Mouse (Mus musculus): ENCODE data around the gene Spats2l. TPM values are rescaled to one million over a fixed set of nuclear protein-coding genes. Genes with fewer than 3 reads are reported as not detected.

Gene Spats2l
- total and polyA plus RNA-seq, 3 experiments = 0.09 to 0.77 (median 0.34) TPM

- Histone ChIP-seq H3K4me3 (replicated peaks in 1 of 3; ENCODE audit: low read depth in 2 of 3, low read length in 2 of 3, poor library complexity in 1 of 3) (no peak overlapping the region), H3K36me3 (replicated peaks in 1 of 2; ENCODE audit: control insufficient read depth in 1 of 2, insufficient read depth in 1 of 2, low read length in 1 of 2) (no peaks in the 10 kb centered on the region), H3K27ac (ENCODE audit: insufficient read depth, low read depth) (no peak overlapping the region), H3K9ac (ENCODE audit: insufficient read depth, low read depth) (no peak overlapping the region), H3K4me2 (ENCODE audit: insufficient read depth, low read depth, poor library complexity, severe bottlenecking) (no peak overlapping the region), H3K9me3 (replicated peaks; ENCODE audit: low read length) (no peaks in the 10 kb centered on the region), H3K79me2 (replicated peaks; ENCODE audit: control insufficient read depth, extremely low read depth, insufficient read depth, poor library complexity, severe bottlenecking) (no peaks in the 10 kb centered on the region), H3K27me3 (replicated peaks) (no peaks in the 10 kb centered on the region), H3K4me1 (ENCODE audit: control insufficient read depth in 1 of 2, insufficient read depth in 2 of 2) (no peaks in the 10 kb centered on the region)
- TF ChIP-seq TCF12 (IDR thresholded peaks at IDR 0.05; ENCODE audit: low read depth, low read length) = no peak
- no peak for TF ChIP-seq ETS1 (conservative IDR thresholded peaks at IDR 0.05; ENCODE audit: low read depth, low read length)
- TF ChIP-seq TBP (conservative IDR thresholded peaks at IDR 0.05; ENCODE audit: low read depth, low read length) = no peak
- TF ChIP-seq USF2 (conservative IDR thresholded peaks at IDR 0.05; ENCODE audit: low read depth, low read length) = no peak
- TF ChIP-seq IRF4 (IDR thresholded peaks at IDR 0.05; ENCODE audit: low read depth, low read length) = no peak
- in situ Hi-C loops (cut with MboI; ENCODE audit: low pct_ligation_motif_present, low pct_unique_long_range_greater_than_20kb, low sequenced_read_pairs) = no loop called here
- no peak for DNase-seq (ENCODE audit: extremely low read depth)
- dilution Hi-C loops (cut with MboI; ENCODE audit: extremely low pct_ligation_motif_present, extremely low pct_unique_long_range_greater_than_20kb, low sequenced_read_pairs) = no loop called here
Observed at GRCm38 (mm10) chr1:57889803-57890202, 115.8 kb downstream of the Spats2l start.

GRCm38 (mm10) chr1:57890259-57890902, 116.4 kb downstream of the Spats2l start:
- Histone ChIP-seq H3K4me3 (replicated peaks in 1 of 3; ENCODE audit: low read depth in 2 of 3, low read length in 2 of 3, poor library complexity in 1 of 3) (no peak overlapping the region), H3K9me3 (replicated peaks; ENCODE audit: low read length) (no peaks in the 10 kb centered on the region), H3K4me1 (ENCODE audit: control insufficient read depth in 1 of 2, insufficient read depth in 2 of 2) (no peaks in the 10 kb centered on the region), H3K27ac (ENCODE audit: insufficient read depth, low read depth) (no peak overlapping the region), H3K4me2 (ENCODE audit: insufficient read depth, low read depth, poor library complexity, severe bottlenecking) (no peak overlapping the region), H3K27me3 (replicated peaks) (no peaks in the 10 kb centered on the region), H3K9ac (ENCODE audit: insufficient read depth, low read depth) (no peak overlapping the region), H3K79me2 (replicated peaks; ENCODE audit: control insufficient read depth, extremely low read depth, insufficient read depth, poor library complexity, severe bottlenecking) (no peaks in the 10 kb centered on the region), H3K36me3 (replicated peaks in 1 of 2; ENCODE audit: control insufficient read depth in 1 of 2, insufficient read depth in 1 of 2, low read length in 1 of 2) (no peaks in the 10 kb centered on the region)
- DNase-seq (ENCODE audit: extremely low read depth) = no peak
- in situ Hi-C loops (cut with MboI; ENCODE audit: low pct_ligation_motif_present, low pct_unique_long_range_greater_than_20kb, low sequenced_read_pairs) = no loop called here
- TF ChIP-seq ZKSCAN1 (IDR thresholded peaks at IDR 0.05; ENCODE audit: borderline replicate concordance, low read depth, low read length) = no peak
- dilution Hi-C loops (cut with MboI; ENCODE audit: extremely low pct_ligation_motif_present, extremely low pct_unique_long_range_greater_than_20kb, low sequenced_read_pairs) = no loop called here

DNA sequence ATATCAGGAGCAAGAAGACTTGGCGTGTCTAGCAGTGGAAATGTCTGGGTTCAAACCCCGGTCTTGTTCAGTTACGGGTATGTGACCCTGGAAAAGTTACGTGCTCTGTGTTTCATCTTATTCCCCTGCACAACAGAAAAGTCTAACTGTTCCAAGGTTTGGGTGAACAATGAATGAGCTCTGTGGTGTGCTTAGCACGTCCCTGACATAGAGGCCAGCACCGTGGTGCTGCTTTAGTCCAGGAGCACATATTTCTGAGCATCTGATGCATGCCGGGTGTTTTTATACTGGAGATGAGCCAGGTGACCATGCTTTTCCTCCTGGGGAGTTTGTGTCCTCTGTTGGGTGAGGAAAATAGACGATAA, 116.9 kb downstream of the Spats2l start:
- Histone ChIP-seq H3K4me3 (replicated peaks in 1 of 3; ENCODE audit: low read depth in 2 of 3, low read length in 2 of 3, poor library complexity in 1 of 3) (no peak overlapping the region), H3K36me3 (replicated peaks in 1 of 2; ENCODE audit: control insufficient read depth in 1 of 2, insufficient read depth in 1 of 2, low read length in 1 of 2) (no peaks in the 10 kb centered on the region), H3K27me3 (replicated peaks) (no peaks in the 10 kb centered on the region), H3K4me1 (ENCODE audit: control insufficient read depth in 1 of 2, insufficient read depth in 2 of 2) (no peaks in the 10 kb centered on the region), H3K4me2 (ENCODE audit: insufficient read depth, low read depth, poor library complexity, severe bottlenecking) (no peak overlapping the region), H3K27ac (ENCODE audit: insufficient read depth, low read depth) (no peak overlapping the region), H3K9me3 (replicated peaks; ENCODE audit: low read length) (no peaks in the 10 kb centered on the region), H3K79me2 (replicated peaks; ENCODE audit: control insufficient read depth, extremely low read depth, insufficient read depth, poor library complexity, severe bottlenecking) (no peaks in the 10 kb centered on the region), H3K9ac (ENCODE audit: insufficient read depth, low read depth) (no peak overlapping the region)
- dilution Hi-C loops (cut with MboI; ENCODE audit: extremely low pct_ligation_motif_present, extremely low pct_unique_long_range_greater_than_20kb, low sequenced_read_pairs) = no loop called here
- in situ Hi-C loops (cut with MboI; ENCODE audit: low pct_ligation_motif_present, low pct_unique_long_range_greater_than_20kb, low sequenced_read_pairs) = no loop called here
- TF ChIP-seq GABPA (IDR thresholded peaks at IDR 0.05; ENCODE audit: insufficient replicate concordance, low read depth, low read length) = no peak
- TF ChIP-seq MAX (IDR thresholded peaks at IDR 0.05; ENCODE audit: low read length) = no peak
- no peak for TF ChIP-seq RAD21 (IDR thresholded peaks at IDR 0.05; ENCODE audit: low read depth, low read length)
- no peak for TF ChIP-seq POLR2A (IDR thresholded peaks at IDR 0.05; ENCODE audit: low read depth, low read length)
- TF ChIP-seq JUN (IDR thresholded peaks at IDR 0.05; ENCODE audit: insufficient read depth, low read depth, low read length) = no peak
- TF ChIP-seq HCFC1 (IDR thresholded peaks at IDR 0.05; ENCODE audit: low read depth, low read length) = no peak
- TF ChIP-seq MXI1 (IDR thresholded peaks at IDR 0.05; ENCODE audit: low read depth, low read length) = no peak
- no peak for TF ChIP-seq CHD2 (IDR thresholded peaks at IDR 0.05; ENCODE audit: low read length)
- DNase-seq (ENCODE audit: extremely low read depth) = no peak

All from CH12.LX (cell line).